Mouse (Mus musculus) layer of hippocampus, postnatal 10 days (tissue): ENCODE measurements around the gene Dtx2. TPM values are rescaled to one million over a fixed set of nuclear protein-coding genes. Genes with fewer than 3 reads are reported as not detected.
A peak's percentile ranks its signal among the peaks of the same experiment; 100 is the strongest.
"Not testable (repeated sequence)": the region's sequence is repeated elsewhere in the genome, so short reads cannot be mapped to it uniquely, and the experiment has no call there.

Experiments used
- DNase-seq, 2 experiments: peaks; one replicate each; pipeline ENCODE4 v3.0.0; 2021; ENCODE audit warnings: low spot score in 2 of 2
- total RNA-seq, 2 experiments: library from RNA; stranded (reverse); gene quantifications; 2 replicates each; pipeline ENCODE4 v1.2.3; 2021

Dtx2 gene
- total RNA-seq, 2 experiments from 2014 or later: 10.0 to 12.4 TPM

DNA sequence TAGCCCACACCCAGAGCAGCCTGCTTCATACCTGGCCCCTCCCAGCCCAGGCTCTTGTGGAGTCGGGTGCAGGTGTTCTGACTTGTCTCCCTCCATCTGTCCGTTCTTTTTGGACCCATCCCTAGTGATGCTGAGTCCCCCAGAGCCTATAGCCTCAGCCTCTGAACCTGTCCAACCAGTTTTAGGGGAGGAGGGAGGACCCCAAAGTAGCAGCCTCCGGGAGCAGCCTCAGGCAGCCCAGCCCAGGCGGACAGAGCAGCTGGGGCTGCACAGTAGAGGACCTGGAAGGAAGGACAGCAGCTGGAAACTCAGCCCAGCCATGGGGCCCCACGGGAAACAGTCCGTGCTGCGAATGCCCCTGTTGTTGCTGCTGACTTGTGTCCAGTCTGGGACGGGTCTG lies 62.5 kb downstream of the Dtx2 start:
- DNase-seq: no peak

DNA sequence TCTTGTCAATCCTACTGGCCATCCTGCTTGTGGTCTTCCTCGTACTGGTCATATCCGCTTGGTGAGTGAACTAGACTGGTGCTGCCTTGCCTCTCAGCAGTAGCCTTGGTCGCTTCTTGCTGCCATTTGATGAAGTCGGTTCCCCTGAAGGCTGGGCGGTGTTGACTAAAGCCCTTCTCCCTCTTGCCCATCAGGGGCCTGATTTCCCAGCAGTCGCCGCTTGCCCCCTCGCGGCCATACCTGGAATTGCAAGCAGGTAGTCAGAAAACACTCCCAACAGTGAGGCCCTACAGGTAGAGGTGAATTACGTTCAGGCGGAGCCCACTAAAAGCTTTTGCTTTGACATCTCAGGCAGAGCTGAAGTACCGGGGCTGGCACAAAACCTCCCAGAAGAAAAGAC lies 67.0 kb downstream of the Dtx2 start:
- peak; percentile 87 for DNase-seq

DNA sequence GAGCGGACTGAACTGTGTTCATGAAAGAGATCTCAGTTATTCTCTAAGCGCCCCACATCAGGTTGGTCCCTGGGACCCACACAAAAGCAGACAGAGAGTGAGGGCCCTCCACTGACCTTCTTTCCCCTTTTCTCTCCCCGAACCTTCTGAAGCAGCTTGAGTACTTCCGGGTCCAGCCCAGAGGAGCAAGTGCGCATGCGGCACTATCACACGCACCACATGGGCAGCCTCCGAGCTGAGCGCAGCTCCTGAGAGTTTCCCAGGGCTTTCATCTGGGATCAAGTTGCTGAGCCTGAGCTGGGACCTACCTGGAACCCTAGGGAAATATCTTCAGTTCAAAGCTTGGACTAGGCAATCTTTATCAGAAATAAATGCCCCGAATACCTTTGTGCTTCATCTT lies 69.3 kb downstream of the Dtx2 start:
- no peak for DNase-seq

DNA sequence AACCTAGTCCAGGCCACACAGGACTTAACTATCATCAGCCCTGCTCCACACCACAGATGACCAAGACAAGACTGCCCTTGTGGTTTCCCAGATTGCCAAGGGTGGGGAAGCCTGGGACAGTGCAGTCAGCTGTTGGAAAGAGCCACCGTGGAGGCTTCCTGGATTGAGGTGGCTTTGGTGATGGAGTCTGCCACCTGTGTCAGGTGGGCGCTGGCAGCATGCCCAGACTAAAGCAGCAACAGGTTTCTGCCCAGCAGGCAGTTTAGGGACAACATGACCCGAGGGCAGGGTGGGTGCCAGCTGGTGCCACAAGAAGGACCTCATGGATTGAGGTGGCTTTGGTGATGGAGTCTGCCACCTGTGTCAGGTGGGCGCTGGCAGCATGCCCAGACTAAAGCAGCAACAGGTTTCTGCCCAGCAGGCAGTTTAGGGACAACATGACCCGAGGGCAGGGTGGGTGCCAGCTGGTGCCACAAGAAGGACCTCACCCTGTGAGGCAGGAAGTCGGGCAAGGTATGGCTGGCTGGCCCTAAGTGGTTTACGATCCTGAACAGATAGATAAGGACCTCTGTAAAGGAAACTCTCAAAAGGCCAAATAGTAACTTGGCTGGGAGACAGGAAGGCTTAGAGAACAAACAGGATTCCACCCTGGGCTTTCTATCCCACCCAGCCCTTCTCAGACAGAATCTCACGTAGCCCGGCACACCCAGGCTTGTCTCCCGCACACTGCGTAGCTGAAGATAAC lies 72.0 kb downstream of the Dtx2 start:
- not testable (repeated sequence) for DNase-seq

DNA sequence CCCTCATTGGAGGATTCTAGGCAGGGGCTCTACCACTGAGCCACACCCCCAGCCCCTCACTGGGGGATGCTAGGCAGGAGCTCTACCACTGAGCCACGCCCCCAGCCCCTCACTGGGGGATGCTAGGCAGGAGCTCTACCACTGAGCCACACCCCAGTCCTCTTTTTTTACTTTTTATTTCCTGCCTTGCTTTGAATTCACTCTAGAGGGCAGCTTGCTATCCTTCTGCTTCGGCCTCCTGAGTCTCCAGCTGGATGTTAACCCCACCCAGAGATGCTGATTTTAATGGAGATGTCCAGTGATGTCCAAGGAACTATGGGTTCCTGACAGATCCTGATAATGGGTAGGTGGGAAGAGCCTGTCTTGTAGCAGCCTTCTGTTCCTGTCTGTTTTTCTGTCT lies 74.8 kb downstream of the Dtx2 start:
- no peak for DNase-seq

DNA sequence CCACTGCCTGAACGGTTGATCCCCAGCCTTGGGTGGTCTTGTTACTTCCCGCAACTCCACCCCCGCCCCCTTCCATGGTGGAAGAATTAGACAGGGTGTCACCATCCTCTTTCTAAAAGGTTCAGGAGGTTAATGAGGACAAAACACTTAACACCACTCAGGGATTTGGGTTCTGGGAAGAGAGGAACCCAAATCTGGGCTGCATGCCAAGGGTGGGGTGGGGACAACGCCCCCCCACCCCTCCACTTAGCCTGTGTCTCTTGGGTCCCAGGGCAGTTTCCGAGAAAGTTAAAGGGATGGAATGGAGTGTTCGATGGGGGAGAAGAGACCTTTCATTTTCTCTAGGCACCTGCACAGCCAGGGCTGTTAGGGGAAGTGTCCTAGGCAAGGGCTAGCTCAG lies 78.5 kb downstream of the Dtx2 start:
- no peak for DNase-seq

DNA sequence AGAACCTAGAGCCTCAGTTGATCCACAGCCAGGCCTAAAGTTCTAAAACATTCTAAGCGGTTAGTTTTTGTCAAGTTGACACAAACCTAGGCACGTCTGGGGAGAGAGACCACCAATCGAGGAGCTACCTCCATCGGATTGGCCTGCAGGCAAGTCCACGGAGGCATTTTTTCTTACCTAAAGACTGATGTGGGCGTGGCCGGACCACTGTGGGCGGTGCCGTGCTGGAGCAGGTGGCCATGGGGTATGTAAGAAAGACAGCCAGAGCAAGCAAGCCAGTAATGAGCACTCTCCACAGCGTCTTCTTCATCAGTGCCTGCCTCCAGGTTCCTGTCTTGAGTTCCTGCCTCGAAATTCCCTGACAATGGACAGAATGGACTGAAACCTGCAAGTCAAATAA lies 78.9 kb downstream of the Dtx2 start:
- no peak for DNase-seq

DNA sequence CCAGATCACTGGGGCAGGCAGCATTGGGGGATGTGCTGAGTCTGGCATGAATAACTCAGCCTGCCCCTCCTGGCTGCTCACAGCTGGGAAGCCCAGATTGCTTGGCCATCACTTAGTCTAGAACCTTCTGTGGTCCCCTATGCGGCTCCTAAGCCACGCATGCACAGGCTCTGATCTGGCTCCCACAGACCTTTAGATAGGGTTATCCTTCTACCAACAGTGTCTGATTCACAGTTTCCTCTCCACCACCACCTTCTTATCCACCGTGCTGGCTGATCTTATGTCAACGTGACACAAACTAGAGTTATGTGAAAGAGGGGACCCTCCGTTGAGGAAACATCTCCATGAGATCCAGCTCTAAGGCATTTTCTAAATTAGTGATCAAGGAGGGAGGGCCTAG lies 80.5 kb downstream of the Dtx2 start:
- DNase-seq: no peak

DNA sequence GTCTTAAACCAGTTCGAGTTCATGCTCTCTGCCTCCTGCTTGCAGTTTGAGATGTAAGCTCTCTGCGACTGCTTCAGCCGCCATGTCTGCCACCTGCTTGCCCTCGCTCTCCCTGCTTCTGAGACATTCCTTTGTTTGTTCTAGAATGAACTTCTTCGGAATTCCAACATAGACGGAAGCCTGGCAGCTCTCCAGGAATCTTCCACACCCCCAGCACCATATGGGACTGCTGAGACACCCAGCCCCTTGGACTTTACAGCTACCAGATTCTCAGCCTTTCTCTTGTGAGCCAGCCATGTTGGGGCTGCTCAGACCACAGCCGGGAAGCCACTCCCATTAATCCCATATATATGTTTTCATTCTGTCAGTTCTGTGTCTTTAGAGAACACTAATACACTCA lies 81.7 kb downstream of the Dtx2 start:
- peak; percentile 22 to 28 for DNase-seq

DNA sequence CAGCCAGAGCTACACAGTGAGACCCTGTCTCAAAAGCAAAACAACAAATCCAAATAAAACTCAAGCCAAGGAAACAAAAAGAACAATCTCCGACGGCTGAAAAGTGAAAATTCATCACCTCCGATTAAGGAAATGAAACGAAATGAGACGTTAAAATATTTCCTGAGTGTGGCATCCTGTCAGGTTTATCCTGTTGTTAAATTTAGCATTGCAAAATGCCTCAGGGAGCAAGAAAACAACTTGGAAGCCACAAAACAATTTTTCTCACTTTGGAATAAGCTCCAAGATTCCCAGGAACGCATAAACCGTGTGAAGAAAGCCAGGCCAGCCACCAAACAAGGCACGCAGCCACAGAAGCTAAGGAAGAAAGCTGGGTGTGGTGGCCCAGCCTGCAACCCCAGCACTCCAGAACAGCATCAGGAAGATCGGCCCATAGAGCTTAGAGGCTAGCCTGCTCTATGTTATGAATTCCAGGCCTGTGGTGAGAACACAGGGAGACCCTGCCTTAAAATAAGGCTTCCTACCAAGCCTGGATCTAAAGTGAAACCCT lies 82.5 kb downstream of the Dtx2 start:
- no peak for DNase-seq

DNA sequence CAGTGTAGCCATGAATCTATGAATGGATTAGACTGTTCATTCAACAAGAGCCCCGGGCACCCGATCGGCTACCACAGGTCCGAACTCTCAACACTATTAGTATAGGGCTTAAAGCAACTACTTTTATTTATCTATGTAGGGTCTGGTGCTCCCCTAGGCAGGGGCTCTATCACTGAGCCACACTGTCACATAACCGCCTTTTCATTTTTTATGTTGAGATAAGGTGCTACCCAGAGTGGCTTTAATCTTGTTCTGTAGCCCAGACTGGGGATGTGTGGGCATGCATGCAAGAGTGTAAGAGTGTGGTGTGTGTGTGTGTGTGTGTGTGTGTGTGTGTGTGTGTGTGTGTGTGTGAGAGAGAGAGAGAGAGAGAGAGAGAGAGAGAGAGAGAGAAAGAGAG lies 83.5 kb downstream of the Dtx2 start:
- DNase-seq: no peak

DNA sequence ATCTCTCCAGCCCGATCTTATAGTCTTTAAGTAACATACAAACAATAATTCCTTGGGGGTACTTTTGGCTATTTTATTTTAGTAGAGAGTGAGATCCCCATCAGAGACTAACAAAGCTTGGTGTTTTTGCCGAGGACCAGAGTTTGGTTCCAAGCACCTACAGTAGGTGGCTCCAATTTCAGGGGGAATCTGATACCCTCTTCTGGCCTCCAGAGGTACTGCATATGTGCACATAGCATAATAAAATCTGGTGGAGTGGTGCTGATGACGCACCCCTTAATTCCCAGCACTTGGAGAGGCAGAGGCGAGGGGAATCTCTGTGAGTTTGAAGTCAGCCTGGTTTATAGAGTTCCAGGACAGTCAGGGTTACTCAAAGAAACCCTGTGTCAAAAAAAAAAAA lies 87.7 kb downstream of the Dtx2 start:
- no peak for DNase-seq

Other genes with a start within 250 kb of the Dtx2 start
- gene Styxl1, start 216.4 kb upstream of the Dtx2 start, total RNA-seq: under 1 TPM; 0.55 to 0.87 TPM
- 100 to 1,000 TPM; 469 to 476 TPM for gene Mdh2, start 216.3 kb upstream of the Dtx2 start, total RNA-seq
- gene Srrm3, start 187.9 kb upstream of the Dtx2 start, total RNA-seq: 10 to 100 TPM; 62.6 to 72.2 TPM
- gene Hspb1, start 106.9 kb upstream of the Dtx2 start, total RNA-seq: 1 to 10 TPM; 4.2 to 6.1 TPM
- gene Ywhag, start 60.2 kb upstream of the Dtx2 start, total RNA-seq: 1,000 to 10,000 TPM; 1,571 to 1,708 TPM
- gene Ssc4d, start 20.3 kb upstream of the Dtx2 start, total RNA-seq: 1 to 10 TPM; 2.1 to 2.3 TPM
- gene Zp3, start 14.7 kb upstream of the Dtx2 start, total RNA-seq: not detected
- gene Upk3b, start 43.7 kb downstream of the Dtx2 start, total RNA-seq: not detected
- gene Upk3bl, start 59.7 kb downstream of the Dtx2 start, total RNA-seq: not detected
- gene Rasa4, start 89.1 kb downstream of the Dtx2 start, total RNA-seq: 1 to 10 TPM; 4.3 to 8.5 TPM
- 10 to 100 TPM; 63.5 to 92.7 TPM for gene Polr2j, start 121.8 kb downstream of the Dtx2 start, total RNA-seq
- gene Lrwd1, start 141.3 kb downstream of the Dtx2 start, total RNA-seq: 10 to 100 TPM; 15.9 to 16.5 TPM
- gene Alkbh4, start 141.3 kb downstream of the Dtx2 start, total RNA-seq: 10 to 100 TPM; 10.0 to 10.7 TPM
- 10 to 100 TPM; 80.6 to 98.3 TPM for gene Orai2, start 175.9 kb downstream of the Dtx2 start, total RNA-seq
- 10 to 100 TPM; 45.2 to 46.3 TPM for gene Prkrip1, start 204.2 kb downstream of the Dtx2 start, total RNA-seq